Mouse (Mus musculus) brain, embryonic 14.5 days (tissue): ENCODE measurements around the gene Lrrn3.

Source experiments
- CTCF ChIP-seq: fragments of 200-500 bp; IDR thresholded peaks from 2 replicates; pipeline ENCODE4 v1.5.1; 2012; ENCODE audit warnings: inconsistent platforms, mild to moderate bottlenecking, moderate library complexity, borderline replicate concordance; ENCODE audit not compliant: insufficient read depth, insufficient read length; ENCODE audit errors: extremely low read depth
- POLR2A ChIP-seq: fragments of 200-500 bp; IDR thresholded peaks from 2 replicates; pipeline ENCODE4 v1.6.1; 2012; ENCODE audit warnings: mild to moderate bottlenecking, inconsistent platforms, borderline replicate concordance; ENCODE audit not compliant: poor library complexity, insufficient read depth, insufficient read length, severe bottlenecking; ENCODE audit errors: extremely low read depth

GRCm38 (mm10) chr12:41436206-41436985, 49.8 kb downstream of the Lrrn3 start:
- no peak for TF ChIP-seq POLR2A
- TF ChIP-seq CTCF, result no peak
